ENCODE assay signal across 14 mouse cellular contexts in the genomic region with DNA sequence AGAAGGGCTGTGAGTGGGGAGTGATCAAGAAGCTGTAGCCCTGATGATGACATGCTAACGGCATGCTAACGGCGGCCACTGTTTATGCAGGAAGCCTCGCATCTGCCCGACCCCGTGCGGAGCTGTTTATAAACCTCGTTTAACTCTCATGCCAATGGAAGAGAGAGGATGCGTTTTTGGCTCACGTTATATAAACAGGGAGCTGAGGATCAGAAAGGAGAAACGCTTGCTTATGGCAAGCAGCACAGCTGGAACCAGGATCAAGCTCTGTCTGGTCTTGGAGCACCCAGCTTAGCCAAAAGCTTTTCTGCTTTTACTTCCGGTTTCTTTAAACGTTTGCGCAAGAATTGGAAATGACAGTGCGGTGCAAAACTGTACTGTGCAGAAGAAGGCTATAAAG. TPM values are rescaled to one million over a fixed set of nuclear protein-coding genes. Genes with fewer than 3 reads are reported as not detected.
A peak's percentile ranks its signal among the peaks of the same experiment; 100 is the strongest.
DNase-seq lines count a peak whose midpoint lies in the region; ATAC-seq lines count a peak whose summit lies in the region.
"Had no signal": no experiment of that assay in that cellular context is flagged by ENCODE, and none has a peak within 500 bp of the region (broad histone marks: within the 10 kb centered on the region; RNA-seq: fewer than 3 reads in every experiment).

No protein-coding gene starts in this region.

- 0 out of 2 replicates have a peak, but pooled peaks have one; percentile 31 for ATAC-seq in megakaryocyte progenitor cell, adult 5-6 weeks (replicated peaks; ENCODE audit: poor library complexity)
- ATAC-seq: forebrain, embryonic 14.5 days had no signal

- peak; percentile 12 for DNase-seq in gastrocnemius, adult 18-20 months (ENCODE audit: low spot score)
- no peak for DNase-seq in gastrocnemius, postnatal 14 days
- peak; percentile 23 for DNase-seq in adipocyte (ENCODE audit: low spot score)
- DNase-seq in lung, adult 18-20 months = peak; percentile 26 to 51
- no peak for DNase-seq in cerebellum, postnatal 4 days (ENCODE audit: low spot score in 2 of 2)
- DNase-seq in heart, postnatal 25 days (ENCODE audit: low spot score) = no peak
- DNase-seq in spleen, postnatal 4 days (ENCODE audit: low spot score in 2 of 2) = no peak
- DNase-seq: cerebellum, adult 11 months; heart, postnatal 36 days; thymus, postnatal 4 days had no signal

- intact Hi-C loops in gastrocnemius, postnatal 14 days (cut with DNase I; ENCODE audit: low total_unique reads) = no loop called here
- intact Hi-C loops in heart, postnatal 25 days (cut with DNase I) = no loop called here

RNA-seq across cellular contexts. Expression of a gene that starts 20.2 kb away (rescaled TPM):
- under 1 TPM in 1 of 2 experiments, not detected in 1; 0.14 TPM for total RNA-seq in gastrocnemius, adult 18-20 months (2021)
- not detected for total RNA-seq in gastrocnemius, postnatal 14 days (2021)
- 0.12 and 0.17 TPM in 2 replicates for total RNA-seq in megakaryocyte progenitor cell, adult 5-6 weeks (2015)
- total RNA-seq in megakaryocyte progenitor cell, adult 5-6 weeks (2017) = not detected in 2 replicates
- not detected for total RNA-seq in heart, postnatal 25 days (2021)
- total RNA-seq: layer of hippocampus, postnatal 25 days had no signal

RNA-seq across cellular contexts. Expression of a gene that starts 22.4 kb away (rescaled TPM):
- total RNA-seq in gastrocnemius, adult 18-20 months (2021) = under 1 TPM; 0.25 to 0.90 TPM
- not detected for total RNA-seq in gastrocnemius, postnatal 14 days (2021)
- total RNA-seq in megakaryocyte progenitor cell, adult 5-6 weeks (2015) = 0.22 TPM in 2 replicates
- 0.29 TPM in 1 of 2 replicates, not detected in the other for total RNA-seq in megakaryocyte progenitor cell, adult 5-6 weeks (2017)
- total RNA-seq in heart, postnatal 25 days (2021) = under 1 TPM; 0.16 to 0.31 TPM
- total RNA-seq: adrenal gland, adult 18-20 months had no signal

Comparison
In these comparisons a context has a peak if more than half of its experiments do, and no peak if none do; other contexts are left out.
1. DNase-seq: peak in gastrocnemius, adult 18-20 months (single experiment), adipocyte (single experiment) and lung, adult 18-20 months (2 of 2); none in gastrocnemius, postnatal 14 days (single experiment), cerebellum, postnatal 4 days (0 of 2), heart, postnatal 25 days (single experiment) and spleen, postnatal 4 days (0 of 2).